Mouse (Mus musculus): ENCODE results near the gene Dhx34. TPM values are rescaled to one million over a fixed set of nuclear protein-coding genes. Genes with fewer than 3 reads are reported as not detected.

Dhx34 gene
- polyA plus RNA-seq, 1 experiment from 2014 or later, result 6.4 TPM

- Histone ChIP-seq H3K4me3 (replicated peaks) (no peak overlapping the region), H3K4me1 (replicated peaks) (0 out of 2 replicates have a peak, but pooled peaks cover 5% of the 10 kb centered on the region), H3K36me3 (peaks cover 19% of the 10 kb centered on the region), H3K27me3 (peaks cover 7% of the 10 kb centered on the region), H3K9me3 (replicated peaks) (no peaks in the 10 kb centered on the region), H3K9ac (no peak overlapping the region), H3K27ac (no peak overlapping the region), H3K4me2 (no peak overlapping the region)
- no peak for ATAC-seq (ENCODE audit: low read depth)
- WGBS (ENCODE audit: insufficient replicate concordance), result 26% methylated on average over 3 of the region's 3 CpGs
- no peak for DNase-seq
Measured at GRCm38 (mm10) chr7:16193702-16194101, 28.1 kb downstream of the Dhx34 start.

DNA sequence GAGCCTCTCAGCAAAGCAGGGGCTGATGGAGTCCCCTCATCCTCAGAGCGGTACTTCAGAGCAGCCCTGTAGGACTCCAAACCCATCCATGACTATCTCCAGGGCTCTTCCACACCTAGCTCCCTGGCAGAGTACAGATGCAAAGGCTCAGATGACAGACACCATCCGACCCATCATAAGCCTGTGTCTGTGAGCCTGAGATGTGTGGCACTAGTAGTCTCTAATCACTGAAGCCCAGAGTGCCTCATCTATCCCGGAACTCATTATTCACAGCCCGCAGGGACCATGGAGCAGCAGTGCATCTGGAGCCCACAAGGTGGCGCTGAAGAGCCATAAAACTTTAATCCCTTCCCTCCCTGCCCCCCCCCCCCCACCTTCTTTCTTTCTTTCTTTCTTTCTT is 29.5 kb downstream of the Dhx34 start:
- 12% methylated on average over 5 of the region's 5 CpGs for WGBS (ENCODE audit: insufficient replicate concordance)
- DNase-seq, result peak; percentile 42
- ATAC-seq (ENCODE audit: low read depth), result peak; percentile 47; the same call in 1 of the 2 replicates

GRCm38 (mm10) chr7:16187494-16187893 is 34.3 kb downstream of the Dhx34 start:
- Histone ChIP-seq H3K36me3 (no peaks in the 10 kb centered on the region), H3K9me3 (replicated peaks) (no peaks in the 10 kb centered on the region), H3K4me1 (replicated peaks) (no peaks in the 10 kb centered on the region), H3K27me3 (peaks cover 7% of the 10 kb centered on the region), H3K4me2 (no peak overlapping the region), H3K9ac (no peak overlapping the region), H3K27ac (no peak overlapping the region), H3K4me3 (replicated peaks) (no peak overlapping the region)
- peak; percentile 18; the same call in 1 of the 2 replicates for ATAC-seq (ENCODE audit: low read depth)
- DNase-seq, result no peak
- WGBS (ENCODE audit: insufficient replicate concordance), result 29% methylated on average over 8 of the region's 8 CpGs

More for the DNA sequence above, 29.5 kb downstream of the Dhx34 start:
- Histone ChIP-seq H3K27ac (no peak overlapping the region), H3K4me3 (replicated peaks) (no peak overlapping the region), H3K9me3 (replicated peaks) (no peaks in the 10 kb centered on the region), H3K27me3 (peaks cover 7% of the 10 kb centered on the region), H3K36me3 (peaks cover 6% of the 10 kb centered on the region), H3K4me2 (no peak overlapping the region), H3K9ac (no peak overlapping the region), H3K4me1 (replicated peaks) (0 out of 2 replicates have a peak, but pooled peaks cover 5% of the 10 kb centered on the region)

GRCm38 (mm10) chr7:16183663-16184062 is 38.2 kb downstream of the Dhx34 start:
- no peak overlapping the region for H3K9ac ChIP-seq
- no peak for ATAC-seq (ENCODE audit: low read depth)
- no peaks in the 10 kb centered on the region for H3K4me1 ChIP-seq (replicated peaks)
- H3K4me3 ChIP-seq (replicated peaks), result no peak overlapping the region
- H3K36me3 ChIP-seq, result no peaks in the 10 kb centered on the region
- WGBS (ENCODE audit: insufficient replicate concordance), result 16% methylated on average over 8 of the region's 8 CpGs
- H3K4me2 ChIP-seq, result no peak overlapping the region
- H3K27ac ChIP-seq, result no peak overlapping the region
- DNase-seq, result peak; percentile 34
- H3K27me3 ChIP-seq, result no peaks in the 10 kb centered on the region
- no peaks in the 10 kb centered on the region for H3K9me3 ChIP-seq (replicated peaks)

DNA sequence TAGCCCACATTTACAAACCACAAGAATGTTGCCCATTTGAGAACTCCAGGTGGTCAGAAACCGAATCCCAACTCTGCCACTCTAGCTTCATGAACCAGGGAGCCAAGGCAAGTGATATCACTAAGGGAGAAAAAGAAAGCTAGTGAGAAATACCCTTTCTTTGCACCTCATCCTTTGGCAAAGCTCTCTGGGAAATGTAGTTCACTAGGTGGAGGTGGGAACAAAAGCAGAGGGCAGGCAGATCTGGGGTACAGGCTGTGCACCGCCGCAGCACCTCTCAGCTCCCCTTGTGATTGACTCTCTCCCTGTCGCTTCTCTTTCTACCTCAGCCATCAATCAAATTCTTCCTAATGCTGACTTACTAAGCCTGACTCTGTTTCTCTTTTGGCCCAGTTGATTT is 43.7 kb downstream of the Dhx34 start:
- H3K9ac ChIP-seq, result no peak overlapping the region
- peaks cover 48% of the 10 kb centered on the region for H3K27me3 ChIP-seq
- no peak for DNase-seq
- H3K27ac ChIP-seq, result no peak overlapping the region
- H3K9me3 ChIP-seq (replicated peaks), result no peaks in the 10 kb centered on the region
- H3K36me3 ChIP-seq, result no peaks in the 10 kb centered on the region
- no peak overlapping the region for H3K4me3 ChIP-seq (replicated peaks)
- no peak for ATAC-seq (ENCODE audit: low read depth)
- WGBS (ENCODE audit: insufficient replicate concordance), result 56% methylated on average over 4 of the region's 4 CpGs
- 0 out of 2 replicates have a peak, but pooled peaks cover 3% of the 10 kb centered on the region for H3K4me1 ChIP-seq (replicated peaks)
- no peak overlapping the region for H3K4me2 ChIP-seq

DNA sequence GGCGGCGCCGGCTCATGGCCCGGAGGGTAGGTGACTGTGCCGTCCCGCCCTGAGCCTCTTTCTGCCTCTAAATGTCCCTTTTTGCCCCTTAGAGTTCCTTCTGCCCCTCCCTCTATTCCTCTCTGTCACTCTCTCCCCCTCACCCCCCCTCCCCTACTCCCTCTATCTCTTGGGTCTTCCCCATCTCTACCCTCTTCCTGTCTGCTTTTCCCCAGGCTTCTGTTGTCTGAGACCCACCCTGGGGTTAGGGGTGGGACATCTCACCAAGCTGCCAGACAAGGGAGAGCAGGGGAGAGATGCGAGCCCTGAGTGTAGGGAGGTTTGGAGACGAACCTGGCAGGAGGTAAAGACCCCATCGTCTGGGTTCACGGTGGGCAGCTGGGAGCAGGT is 46.3 kb downstream of the Dhx34 start:
- DNase-seq, result no peak
- H3K4me2 ChIP-seq, result peak overlapping the region; percentile 65
- peaks cover 60% of the 10 kb centered on the region for H3K27me3 ChIP-seq
- no peak for ATAC-seq (ENCODE audit: low read depth)
- H3K36me3 ChIP-seq, result no peaks in the 10 kb centered on the region
- no peak overlapping the region for H3K9ac ChIP-seq
- no peak overlapping the region for H3K27ac ChIP-seq
- no peaks in the 10 kb centered on the region for H3K9me3 ChIP-seq (replicated peaks)
- H3K4me1 ChIP-seq (replicated peaks), result 0 out of 2 replicates have a peak, but pooled peaks cover 3% of the 10 kb centered on the region
- 1% methylated on average over 10 of the region's 10 CpGs for WGBS (ENCODE audit: insufficient replicate concordance)
- H3K4me3 ChIP-seq (replicated peaks), result peak overlapping the region; percentile 49

- Histone ChIP-seq H3K36me3 (no peaks in the 10 kb centered on the region), H3K9me3 (replicated peaks) (no peaks in the 10 kb centered on the region), H3K4me3 (replicated peaks) (peak within 1 kb of the TSS; percentile 49), H3K27me3 (peaks cover 60% of the 10 kb centered on the region), H3K9ac (no peak within 1 kb of the TSS), H3K4me2 (peak within 1 kb of the TSS; percentile 65), H3K27ac (no peak within 1 kb of the TSS), H3K4me1 (replicated peaks) (0 out of 2 replicates have a peak, but pooled peaks cover 3% of the 10 kb centered on the region)
- under 1% methylated on average over 42 of the region's 42 CpGs for WGBS (ENCODE audit: insufficient replicate concordance)
- ATAC-seq (ENCODE audit: low read depth) (peak; percentile 10; the same call in 1 of the 2 replicates), DNase-seq (no peak)
Measured at GRCm38 (mm10) chr7:16174597-16175541, 47.0 kb downstream of the Dhx34 start, which contains the start of gene Meis3. Gene Meis3, plus strand, starts transcription at chr7:16175090.

GRCm38 (mm10) chr7:16173146-16173545 is 48.7 kb downstream of the Dhx34 start:
- no peaks in the 10 kb centered on the region for H3K36me3 ChIP-seq
- H3K9ac ChIP-seq, result no peak overlapping the region
- H3K9me3 ChIP-seq (replicated peaks), result no peaks in the 10 kb centered on the region
- peaks cover 60% of the 10 kb centered on the region for H3K27me3 ChIP-seq
- no peak overlapping the region for H3K4me3 ChIP-seq (replicated peaks)
- no peak for DNase-seq
- H3K4me1 ChIP-seq (replicated peaks), result 0 out of 2 replicates have a peak, but pooled peaks cover 3% of the 10 kb centered on the region
- 45% methylated on average over 5 of the region's 5 CpGs for WGBS (ENCODE audit: insufficient replicate concordance)
- H3K27ac ChIP-seq, result no peak overlapping the region
- no peak overlapping the region for H3K4me2 ChIP-seq
- ATAC-seq (ENCODE audit: low read depth), result no peak

GRCm38 (mm10) chr7:16172586-16173140 is 49.2 kb downstream of the Dhx34 start:
- H3K4me3 ChIP-seq (replicated peaks), result no peak overlapping the region
- H3K4me1 ChIP-seq (replicated peaks), result 0 out of 2 replicates have a peak, but pooled peaks cover 3% of the 10 kb centered on the region
- H3K36me3 ChIP-seq, result no peaks in the 10 kb centered on the region
- no peak for ATAC-seq (ENCODE audit: low read depth)
- H3K9ac ChIP-seq, result no peak overlapping the region
- no peak overlapping the region for H3K4me2 ChIP-seq
- 41% methylated on average over 1 of the region's 1 CpGs for WGBS (ENCODE audit: insufficient replicate concordance)
- peaks cover 58% of the 10 kb centered on the region for H3K27me3 ChIP-seq
- DNase-seq, result no peak
- H3K27ac ChIP-seq, result no peak overlapping the region
- H3K9me3 ChIP-seq (replicated peaks), result 0 out of 2 replicates have a peak, but pooled peaks cover 4% of the 10 kb centered on the region

DNA sequence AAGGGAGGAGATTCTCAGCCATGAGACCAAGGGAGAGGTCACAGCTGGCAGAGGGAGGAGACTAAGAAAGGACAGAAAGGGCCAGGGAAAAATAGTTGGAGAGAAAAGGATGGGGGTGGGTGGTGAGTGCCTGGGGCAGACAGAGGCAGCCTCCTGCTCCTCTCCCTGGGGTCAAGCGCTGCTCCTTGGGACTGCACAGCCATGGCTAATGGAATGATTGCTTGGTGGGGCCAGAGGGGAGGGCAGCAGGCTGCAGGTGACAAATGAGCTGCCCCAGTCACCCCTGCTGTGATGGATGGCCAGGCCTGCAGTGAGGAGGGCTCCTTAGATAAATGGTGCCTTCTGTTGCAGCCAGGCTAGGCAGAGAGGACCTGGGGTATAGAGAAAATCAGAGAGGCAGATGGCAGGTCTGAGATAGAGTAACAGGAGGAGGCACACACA is 49.7 kb downstream of the Dhx34 start:
- WGBS (ENCODE audit: insufficient replicate concordance), result 33% methylated on average over 1 of the region's 1 CpGs
- Histone ChIP-seq H3K9me3 (replicated peaks) (0 out of 2 replicates have a peak, but pooled peaks cover 4% of the 10 kb centered on the region), H3K9ac (no peak overlapping the region), H3K4me2 (no peak overlapping the region), H3K4me3 (replicated peaks) (no peak overlapping the region), H3K27ac (no peak overlapping the region), H3K27me3 (peaks cover 53% of the 10 kb centered on the region), H3K4me1 (replicated peaks) (0 out of 2 replicates have a peak, but pooled peaks cover 3% of the 10 kb centered on the region), H3K36me3 (no peaks in the 10 kb centered on the region)
- ATAC-seq (ENCODE audit: low read depth) (no peak), DNase-seq (no peak)

DNA sequence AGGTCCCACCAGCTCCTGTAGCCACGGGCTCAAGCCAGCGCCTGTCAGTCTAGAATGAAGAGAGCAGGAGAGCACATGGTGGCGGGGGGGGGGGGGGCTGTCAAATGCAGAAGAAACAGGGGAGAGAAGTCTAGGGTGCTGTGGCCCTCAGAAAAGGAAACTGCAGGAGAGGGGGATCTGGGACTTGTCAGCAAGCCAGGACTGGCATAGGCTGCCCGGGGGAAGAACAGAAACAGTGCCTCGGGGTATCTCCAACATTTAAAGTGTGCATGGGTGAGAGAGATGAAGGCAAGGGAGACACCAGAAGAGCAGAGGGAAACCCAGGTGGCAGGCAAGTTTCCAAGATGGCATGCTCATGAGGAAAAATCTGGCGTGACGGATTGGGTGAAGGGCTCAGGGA is 59.8 kb downstream of the Dhx34 start:
- no peak for ATAC-seq (ENCODE audit: low read depth)
- Histone ChIP-seq H3K4me2 (no peak overlapping the region), H3K4me1 (replicated peaks) (no peaks in the 10 kb centered on the region)

More for the DNA sequence above, 59.8 kb downstream of the Dhx34 start:
- Histone ChIP-seq H3K4me3 (replicated peaks) (no peak overlapping the region), H3K36me3 (no peaks in the 10 kb centered on the region), H3K27me3 (peaks cover 30% of the 10 kb centered on the region), H3K9ac (no peak overlapping the region), H3K27ac (no peak overlapping the region), H3K9me3 (replicated peaks) (no peaks in the 10 kb centered on the region)
- DNase-seq, result no peak
- 58% methylated on average over 7 of the region's 7 CpGs for WGBS (ENCODE audit: insufficient replicate concordance)

Measured in liver, embryonic 13.5 days (tissue).